25 mouse cellular contexts compared by ENCODE assay signal in the genomic region with DNA sequence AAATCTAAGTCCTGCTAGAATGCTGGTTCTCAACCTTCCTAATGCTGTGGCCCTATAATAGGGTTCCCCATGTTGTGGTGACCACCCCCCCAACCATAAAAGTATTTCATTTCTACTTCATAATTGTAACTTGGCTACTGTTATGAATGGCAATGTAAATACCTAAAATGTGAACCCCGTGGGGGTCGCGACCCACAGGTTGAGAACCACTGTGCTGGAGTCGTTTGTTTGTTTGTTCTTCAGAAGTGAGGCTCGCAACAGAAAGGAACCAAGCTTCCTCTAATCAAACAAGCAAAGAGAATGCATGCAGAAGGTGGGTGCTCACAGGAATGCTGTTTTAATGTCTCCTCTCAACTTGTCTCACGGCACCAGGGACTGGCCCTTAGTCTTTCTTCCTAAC.
"Had no signal": no experiment of that assay in that cellular context is flagged by ENCODE, and none has a peak within 500 bp of the region (broad histone marks: within the 10 kb centered on the region; RNA-seq: fewer than 3 reads in every experiment).

No protein-coding gene starts in this region.

- H3K36me3 ChIP-seq: heart, embryonic 13.5 days; heart, embryonic 15.5 days; hindbrain, embryonic 12.5 days; liver, embryonic 13.5 days; liver, embryonic 15.5 days had no signal

- H3K4me1 ChIP-seq: heart, embryonic 13.5 days; heart, embryonic 15.5 days; hindbrain, embryonic 12.5 days; liver, embryonic 13.5 days; liver, embryonic 15.5 days had no signal

- ATAC-seq: hindbrain, embryonic 16.5 days; inflammation-experienced regulatory T-cells, adult 6 months; intestine, embryonic 16.5 days had no signal

- H3K9me3 ChIP-seq: heart, embryonic 13.5 days; heart, embryonic 15.5 days; hindbrain, embryonic 12.5 days; liver, embryonic 13.5 days; liver, embryonic 15.5 days had no signal

- H3K9ac ChIP-seq: heart, embryonic 13.5 days; heart, embryonic 15.5 days; hindbrain, embryonic 12.5 days; hindbrain, embryonic 14.5 days; liver, embryonic 13.5 days; liver, embryonic 15.5 days had no signal

- H3K4me2 ChIP-seq: heart, embryonic 11.5 days; heart, embryonic 13.5 days; heart, embryonic 15.5 days; hindbrain, embryonic 12.5 days; liver, embryonic 11.5 days; liver, embryonic 13.5 days; liver, embryonic 15.5 days had no signal

- H3K4me3 ChIP-seq: heart, adult 2 months; heart, embryonic 13.5 days; heart, embryonic 15.5 days; hindbrain, embryonic 12.5 days; layer of hippocampus, adult 2 months; liver, embryonic 13.5 days; liver, embryonic 15.5 days had no signal

- H3K27me3 ChIP-seq: heart, embryonic 13.5 days; heart, embryonic 15.5 days; hindbrain, embryonic 12.5 days; liver, embryonic 13.5 days had no signal

- DNase-seq: gastrocnemius, postnatal 14 days; gastrocnemius, postnatal 36 days; heart, adult 11 months; heart, adult 2 months; heart, postnatal 14 days; heart, postnatal 36 days; kidney, adult 18-20 months; kidney, adult 8-10 months; kidney, postnatal 10 days; kidney, postnatal 25 days; kidney, postnatal 4 days; left cerebral cortex, postnatal 4 days; liver; liver, embryonic 13.5 days had no signal

- H3K27ac ChIP-seq: heart, adult 2 months; heart, embryonic 13.5 days; heart, embryonic 15.5 days; hindbrain, embryonic 12.5 days; hindbrain, embryonic 14.5 days; layer of hippocampus, adult 2 months; liver, embryonic 13.5 days; liver, embryonic 15.5 days had no signal
